ENCODE assay signal across 11 mouse cellular contexts in genomic region chr2:165596141-165596540, GRCm38 (mm10). TPM values are rescaled to one million over a fixed set of nuclear protein-coding genes. Genes with fewer than 3 reads are reported as not detected.
DNase-seq lines count a peak whose midpoint lies in the region; ATAC-seq and TF ChIP-seq lines count a peak whose summit lies in the region.
"Had no signal": no experiment of that assay in that cellular context is flagged by ENCODE, and none has a peak within 500 bp of the region (broad histone marks: within the 10 kb centered on the region; RNA-seq: fewer than 3 reads in every experiment).

No protein-coding gene starts in this region.

- H3K36me3 ChIP-seq in forebrain, embryonic 10.5 days (replicated peaks) = no peaks in the 10 kb centered on the region
- H3K36me3 ChIP-seq in forebrain, embryonic 14.5 days (ENCODE audit: control insufficient read depth, insufficient read depth, low read length) = no peaks in the 10 kb centered on the region
- H3K36me3 ChIP-seq in midbrain, embryonic 10.5 days = no peaks in the 10 kb centered on the region
- H3K36me3 ChIP-seq in midbrain, postnatal 0 days (ENCODE audit: insufficient read depth, low read length) = no peaks in the 10 kb centered on the region
- H3K36me3 ChIP-seq in midbrain, embryonic 11.5 days (ENCODE audit: control insufficient read depth, insufficient read depth, low read length) = no peaks in the 10 kb centered on the region

- H3K9me3 ChIP-seq in forebrain, embryonic 10.5 days = peaks cover 6% of the 10 kb centered on the region
- no peaks in the 10 kb centered on the region for H3K9me3 ChIP-seq in forebrain, embryonic 14.5 days (replicated peaks; ENCODE audit: control insufficient read depth, low read length)
- H3K9me3 ChIP-seq in midbrain, embryonic 10.5 days (replicated peaks) = 0 out of 2 replicates have a peak, but pooled peaks cover 4% of the 10 kb centered on the region
- H3K9me3 ChIP-seq in midbrain, postnatal 0 days (ENCODE audit: low read length) = no peaks in the 10 kb centered on the region
- no peaks in the 10 kb centered on the region for H3K9me3 ChIP-seq in midbrain, embryonic 11.5 days (ENCODE audit: control insufficient read depth, low read length)

- H3K27me3 ChIP-seq in forebrain, embryonic 10.5 days (ENCODE audit: poor library complexity, severe bottlenecking) = peaks cover 78% of the 10 kb centered on the region
- peaks cover 20% of the 10 kb centered on the region; the same call in 1 of the 2 replicates for H3K27me3 ChIP-seq in forebrain, embryonic 14.5 days (replicated peaks; ENCODE audit: control insufficient read depth, insufficient read depth, low read length)
- peaks cover 66% of the 10 kb centered on the region for H3K27me3 ChIP-seq in midbrain, embryonic 10.5 days (ENCODE audit: low read depth, poor library complexity, severe bottlenecking)
- H3K27me3 ChIP-seq in midbrain, postnatal 0 days (ENCODE audit: insufficient read depth, low read length) = peaks cover 5% of the 10 kb centered on the region; the same call in 1 of the 2 replicates
- peaks cover 27% of the 10 kb centered on the region for H3K27me3 ChIP-seq in midbrain, embryonic 11.5 days (ENCODE audit: control insufficient read depth, insufficient read depth, low read length)

- H3K27ac ChIP-seq in forebrain, embryonic 10.5 days = peak overlapping the region; percentile 88
- H3K27ac ChIP-seq in forebrain, embryonic 14.5 days (ENCODE audit: low read depth, low read length) = no peak overlapping the region
- H3K27ac ChIP-seq in midbrain, embryonic 10.5 days (replicated peaks) = no peak overlapping the region
- H3K27ac ChIP-seq in midbrain, postnatal 0 days (ENCODE audit: low read depth, low read length) = no peak overlapping the region
- H3K27ac ChIP-seq in midbrain, embryonic 11.5 days (ENCODE audit: low read depth, low read length) = no peak overlapping the region

- TF ChIP-seq CTCF in midbrain, postnatal 0 days (IDR thresholded peaks at IDR 0.05) = no peak

- H3K4me2 ChIP-seq in forebrain, embryonic 14.5 days (ENCODE audit: low read length) = no peak overlapping the region; the same call in 1 of the 2 replicates
- H3K4me2 ChIP-seq in midbrain, postnatal 0 days (ENCODE audit: low read depth, low read length, poor library complexity, severe bottlenecking) = no peak overlapping the region
- H3K4me2 ChIP-seq in midbrain, embryonic 11.5 days = peak overlapping the region; percentile 99

- H3K4me3 ChIP-seq in forebrain, embryonic 10.5 days = peak overlapping the region; percentile 81
- no peak overlapping the region for H3K4me3 ChIP-seq in forebrain, embryonic 14.5 days (ENCODE audit: low read depth, low read length)
- H3K4me3 ChIP-seq in midbrain, embryonic 10.5 days = peak overlapping the region; percentile 70
- no peak overlapping the region for H3K4me3 ChIP-seq in midbrain, postnatal 0 days (ENCODE audit: low read depth, low read length)
- peak overlapping the region; percentile 56; the same call in 1 of the 2 replicates for H3K4me3 ChIP-seq in midbrain, embryonic 11.5 days (ENCODE audit: low read depth, low read length)

- 17% methylated on average over 11 of the region's 11 CpGs for WGBS in forebrain, embryonic 10.5 days
- 11% methylated on average over 11 of the region's 11 CpGs for WGBS in forebrain, embryonic 14.5 days
- 21% methylated on average over 11 of the region's 11 CpGs for WGBS in midbrain, embryonic 10.5 days
- WGBS in midbrain, postnatal 0 days = 18% methylated on average over 11 of the region's 11 CpGs
- 19% methylated on average over 11 of the region's 11 CpGs for WGBS in midbrain, embryonic 11.5 days

- no peak for ATAC-seq in forebrain, embryonic 14.5 days
- ATAC-seq in midbrain, postnatal 0 days (ENCODE audit: low FRiP score) = no peak
- no peak for ATAC-seq in midbrain, embryonic 11.5 days (ENCODE audit: low FRiP score)

- peaks cover 67% of the 10 kb centered on the region for H3K4me1 ChIP-seq in forebrain, embryonic 10.5 days
- H3K4me1 ChIP-seq in forebrain, embryonic 14.5 days (ENCODE audit: control insufficient read depth, insufficient read depth, low read length) = 0 out of 2 replicates have a peak, but pooled peaks cover 2% of the 10 kb centered on the region
- peaks cover 49% of the 10 kb centered on the region for H3K4me1 ChIP-seq in midbrain, embryonic 10.5 days
- no peaks in the 10 kb centered on the region for H3K4me1 ChIP-seq in midbrain, postnatal 0 days (ENCODE audit: insufficient read depth, low read length)
- peaks cover 19% of the 10 kb centered on the region for H3K4me1 ChIP-seq in midbrain, embryonic 11.5 days (ENCODE audit: control insufficient read depth, insufficient read depth, low read length)

- H3K9ac ChIP-seq in forebrain, embryonic 14.5 days (ENCODE audit: low read length) = no peak overlapping the region
- no peak overlapping the region for H3K9ac ChIP-seq in midbrain, postnatal 0 days (replicated peaks; ENCODE audit: low read length, poor library complexity, severe bottlenecking)
- no peak overlapping the region for H3K9ac ChIP-seq in midbrain, embryonic 11.5 days (ENCODE audit: low read length)

- DNase-seq in forebrain, embryonic 10.5 days (ENCODE audit: extremely low spot score, low spot score) = no peak
- no peak for DNase-seq in forebrain, embryonic 14.5 days (ENCODE audit: low spot score)
- DNase-seq in midbrain, embryonic 10.5 days (ENCODE audit: low spot score) = peak; percentile 17
- DNase-seq in midbrain, postnatal 0 days (ENCODE audit: low spot score) = no peak
- DNase-seq in midbrain, embryonic 11.5 days (ENCODE audit: low spot score, missing footprints) = peak; percentile 92
- no peak for DNase-seq in frontal cortex, postnatal 25 days (ENCODE audit: low spot score in 2 of 2)
- no peak for DNase-seq in cerebellum, adult 11-12 months
- DNase-seq in right cerebral cortex, adult 2 months (ENCODE audit: low spot score in 2 of 2) = no peak
- DNase-seq: adrenal gland, postnatal 10 days; cerebellum, adult 2 months; heart, postnatal 36 days had no signal

RNA-seq across cellular contexts. Expression of gene Eya2, which starts 1.3 kb away (rescaled TPM):
- polyA plus RNA-seq in forebrain, embryonic 10.5 days (2016; fragmentation: Nextera tagmentation; extraction: Ambion mirVana) = 18.0 and 24.2 TPM in 2 replicates
- 4.2 and 4.6 TPM in 2 replicates for polyA plus RNA-seq in forebrain, embryonic 14.5 days (2014; fragmentation: Nextera tagmentation; extraction: Ambion mirVana)
- polyA plus RNA-seq in midbrain, embryonic 10.5 days (2016; fragmentation: Nextera tagmentation; extraction: Ambion mirVana) = 9.6 and 14.2 TPM in 2 replicates
- 12.0 and 21.6 TPM in 2 replicates for total RNA-seq in midbrain, postnatal 0 days (2014; rRNA removed)
- 6.0 and 7.1 TPM in 2 replicates for polyA plus RNA-seq in midbrain, postnatal 0 days (2015; fragmentation: Nextera tagmentation; extraction: Ambion mirVana)
- 6.9 and 8.3 TPM in 2 replicates for polyA plus RNA-seq in midbrain, embryonic 11.5 days (2014; fragmentation: Nextera tagmentation; extraction: Ambion mirVana)

Comparison
In these comparisons a context has a peak if more than half of its experiments do, and no peak if none do; other contexts are left out.
1. DNase-seq: peak in midbrain, embryonic 10.5 days (single experiment) and midbrain, embryonic 11.5 days (single experiment); none in forebrain, embryonic 10.5 days (single experiment), forebrain, embryonic 14.5 days (single experiment), midbrain, postnatal 0 days (single experiment), frontal cortex, postnatal 25 days (0 of 2), cerebellum, adult 11-12 months (single experiment) and right cerebral cortex, adult 2 months (0 of 2).
2. H3K4me3 ChIP-seq: peak in forebrain, embryonic 10.5 days (single experiment), midbrain, embryonic 10.5 days (single experiment) and midbrain, embryonic 11.5 days (single experiment); none in forebrain, embryonic 14.5 days (single experiment) and midbrain, postnatal 0 days (single experiment).